Mouse (Mus musculus) large intestine, adult 2 months (tissue): ENCODE results near the gene Prss43. TPM values are rescaled to one million over a fixed set of nuclear protein-coding genes. Genes with fewer than 3 reads are reported as not detected.

ENCODE experiments used
- DNase-seq: peaks from one replicate; pipeline ENCODE4 v3.0.0-alpha.2; 2012; ENCODE audit warnings: low read depth, low spot score
- WGBS: fragments of 180-500 bp; shearing (Covaris S2); methylation state at CpG from one replicate; pipeline ENCODE4 v1.1.7; 2018; 5-methylcytosine and 5-hydroxymethylcytosine counted together
- polyA plus RNA-seq: library from polyadenylated mRNA; depleted of rRNA; stranded (reverse); fragments of >200 nt; gene quantifications from 2 replicates; pipeline ENCODE4 v1.2.3, GENCODE M21; 2012

Prss43 gene
- polyA plus RNA-seq, 1 experiment: not detected

GRCm38 (mm10) chr9:110834961-110835360 lies 8.5 kb downstream of the Prss43 start:
- 46% methylated on average over 10 of the region's 10 CpGs for WGBS
- DNase-seq: no peak

DNA sequence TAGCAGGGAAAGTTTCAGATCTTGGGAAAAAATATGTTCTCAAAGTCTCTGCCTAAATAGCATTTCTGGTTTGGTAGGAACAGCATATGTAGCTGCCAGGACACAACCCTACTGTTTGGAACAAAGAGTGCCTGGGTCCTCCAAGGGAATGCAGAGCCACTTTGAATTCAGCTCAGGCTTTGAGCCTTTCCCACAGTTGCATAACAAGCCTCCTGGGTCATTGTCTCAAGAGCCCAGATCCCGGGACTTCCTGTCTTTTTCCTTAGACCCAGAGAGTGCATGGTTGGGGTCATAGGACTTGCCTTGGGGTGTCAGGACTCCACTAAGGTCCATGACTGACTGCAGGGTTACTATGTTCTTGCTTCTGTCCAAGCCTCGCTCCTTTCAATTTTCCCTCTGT lies 9.6 kb downstream of the Prss43 start:
- WGBS: 63% methylated on average over 2 of the region's 2 CpGs
- no peak for DNase-seq

GRCm38 (mm10) chr9:110840905-110841304 lies 14.4 kb downstream of the Prss43 start:
- WGBS: 79% methylated on average over 6 of the region's 6 CpGs

GRCm38 (mm10) chr9:110841438-110841837 lies 14.9 kb downstream of the Prss43 start:
- DNase-seq: no peak
- 31% methylated on average over 2 of the region's 2 CpGs for WGBS

More at GRCm38 (mm10) chr9:110840905-110841304, 14.4 kb downstream of the Prss43 start:
- DNase-seq: no peak

DNA sequence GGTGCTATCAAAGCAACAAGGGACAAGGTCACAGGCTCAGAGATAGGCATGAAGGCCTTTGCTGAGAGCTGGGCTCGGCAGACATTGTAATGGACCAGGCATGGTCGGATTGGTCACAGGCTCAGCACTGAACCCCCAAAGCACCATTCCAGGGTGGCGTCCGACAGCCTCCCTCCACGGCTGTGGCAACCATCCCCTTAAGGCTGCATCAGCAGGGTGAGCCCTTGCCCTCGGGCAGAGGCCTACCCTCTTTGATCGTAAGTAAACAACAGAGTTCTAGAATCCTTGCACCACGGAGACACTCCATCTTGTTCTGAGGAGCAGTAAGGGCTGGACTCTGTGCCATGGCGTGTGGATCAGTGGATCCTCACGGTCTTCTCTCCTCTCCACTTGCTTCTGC lies 17.7 kb downstream of the Prss43 start, which contains the start of gene Prss46:
Gene Prss46 (plus strand): TSS at position 301 of the 400 bp plus-strand sequence.
- no peak for DNase-seq
- WGBS: 77% methylated on average over 10 of the region's 10 CpGs

- WGBS: 70% methylated on average over 7 of the region's 7 CpGs
- DNase-seq: no peak
These were observed 22.7 kb downstream of the Prss43 start for GRCm38 (mm10) chr9:110849162-110849561.

DNA sequence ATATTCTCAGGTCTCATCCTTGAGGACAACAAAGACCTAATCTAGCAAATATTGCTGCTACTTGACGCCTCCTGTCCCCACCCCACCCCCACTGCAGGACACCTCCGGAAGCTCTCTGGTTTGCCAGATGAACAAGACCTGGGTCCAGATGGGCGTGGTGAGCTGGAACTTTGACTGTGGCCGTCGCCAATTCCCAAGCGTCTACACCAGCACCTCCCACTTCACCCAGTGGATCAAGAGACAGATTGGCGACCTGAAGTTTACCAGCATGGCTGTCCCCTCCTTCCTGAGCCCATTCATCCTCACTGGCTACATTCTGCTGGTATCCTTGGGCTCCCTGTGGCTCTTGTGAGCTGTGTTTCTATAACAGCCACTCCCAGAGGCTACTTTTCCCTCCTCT lies 29.4 kb downstream of the Prss43 start:
- no peak for DNase-seq
- WGBS: 46% methylated on average over 7 of the region's 7 CpGs

- DNase-seq: no peak
- 41% methylated on average over 4 of the region's 4 CpGs for WGBS
These were observed 30.4 kb downstream of the Prss43 start for GRCm38 (mm10) chr9:110856920-110857319.

GRCm38 (mm10) chr9:110857781-110858472 lies 31.4 kb downstream of the Prss43 start, which contains the start of gene Prss50:
Gene Prss50 (plus strand): TSS chr9:110857967.
- DNase-seq: no peak
- 19% methylated on average over 50 of the region's 50 CpGs for WGBS

- 69% methylated on average over 5 of the region's 5 CpGs for WGBS
- no peak for DNase-seq
These were observed 32.0 kb downstream of the Prss43 start for GRCm38 (mm10) chr9:110858523-110858922.

- no peak for DNase-seq
- 90% methylated on average over 5 of the region's 5 CpGs for WGBS
These were observed 32.6 kb downstream of the Prss43 start for GRCm38 (mm10) chr9:110858967-110859596.

DNA sequence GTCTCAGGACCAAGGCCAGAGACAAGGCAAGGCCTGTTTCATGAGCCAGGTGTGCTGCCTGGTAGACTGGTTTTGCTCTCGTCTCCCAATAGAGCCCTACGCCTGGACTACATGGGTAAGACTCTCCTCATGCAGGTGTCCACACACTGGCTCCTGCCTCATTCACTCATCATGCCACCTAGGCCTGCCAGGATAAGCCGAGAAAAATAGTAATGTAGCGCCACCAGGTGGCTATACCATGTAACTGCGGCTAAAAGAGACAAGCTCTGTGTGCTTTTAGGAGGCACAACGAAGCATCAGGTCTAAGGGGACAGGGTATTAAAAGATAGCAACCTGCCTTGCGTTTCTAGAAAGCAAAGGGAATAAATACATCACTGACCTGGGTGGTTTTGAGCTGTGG lies 44.5 kb downstream of the Prss43 start:
- WGBS: 14% methylated on average over 7 of the region's 7 CpGs
- DNase-seq: no peak

DNA sequence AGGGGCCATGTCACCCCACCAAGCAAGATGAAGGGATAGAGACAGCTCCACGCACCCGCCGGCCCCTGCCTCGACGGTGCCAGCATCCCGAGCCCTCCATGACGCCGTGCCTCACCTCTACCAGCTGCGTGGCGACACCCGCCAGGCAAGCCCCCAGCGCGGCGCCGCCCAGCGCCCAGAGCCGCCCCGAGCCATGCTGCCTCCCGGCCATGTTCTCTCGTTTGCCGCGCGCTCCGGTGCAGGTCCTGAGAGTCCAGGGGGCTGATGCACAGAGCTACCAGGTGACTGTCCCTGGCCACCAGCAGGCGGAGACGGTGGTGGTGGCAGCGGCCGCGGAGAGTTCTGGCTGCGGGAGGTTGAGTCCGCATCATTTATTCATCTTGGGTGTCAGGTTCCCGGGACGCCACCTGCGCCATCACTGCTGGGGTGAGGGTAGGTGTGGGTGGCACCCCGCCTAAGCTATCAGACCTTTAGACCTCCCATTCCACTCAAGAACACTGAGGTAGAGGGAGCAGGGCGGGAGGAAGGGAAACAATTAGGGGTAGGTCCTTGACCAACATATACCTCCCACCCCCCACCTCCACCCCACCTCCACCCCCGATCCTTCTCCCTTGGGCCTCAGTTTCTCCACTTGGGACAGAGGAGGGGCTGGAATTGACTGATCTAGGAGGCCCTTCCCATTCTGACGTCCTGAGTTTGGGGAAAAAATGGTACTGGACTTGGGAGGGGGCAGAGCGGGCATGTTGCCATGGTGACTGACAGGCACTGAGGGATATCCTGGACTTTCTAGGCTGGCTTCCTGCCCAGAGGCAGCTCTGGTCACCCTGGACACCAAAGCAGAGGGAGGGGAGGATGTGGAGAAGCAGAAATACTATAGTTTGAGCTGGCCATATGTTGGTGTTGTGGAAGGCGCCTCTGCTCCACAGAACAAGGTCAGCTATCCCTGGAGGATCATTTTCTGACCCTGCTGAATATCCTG lies 47.5 kb downstream of the Prss43 start:
- 27% methylated on average over 40 of the region's 40 CpGs for WGBS
- no peak for DNase-seq

GRCm38 (mm10) chr9:110874660-110875191 lies 48.2 kb downstream of the Prss43 start:
- WGBS: 59% methylated on average over 3 of the region's 3 CpGs
- no peak for DNase-seq

GRCm38 (mm10) chr9:110875288-110875695 lies 48.8 kb downstream of the Prss43 start:
- WGBS: 10% methylated on average over 5 of the region's 6 CpGs
- DNase-seq: no peak

- DNase-seq: no peak
- WGBS: 47% methylated on average over 1 of the region's 1 CpGs
These were observed 50.9 kb downstream of the Prss43 start for GRCm38 (mm10) chr9:110877353-110877752.

- no peak for DNase-seq
- 63% methylated on average over 5 of the region's 5 CpGs for WGBS
These were observed 51.4 kb downstream of the Prss43 start for GRCm38 (mm10) chr9:110877888-110878287.

GRCm38 (mm10) chr9:110879191-110879920 lies 52.9 kb downstream of the Prss43 start, which contains the start of gene Als2cl:
Gene Als2cl (plus strand): TSS chr9:110879870.
- no peak for DNase-seq
- WGBS: 15% methylated on average over 12 of the region's 12 CpGs

- no peak for DNase-seq
These were observed 53.6 kb downstream of the Prss43 start, which contains the start of gene Tmie for GRCm38 (mm10) chr9:110879998-110880561. Gene Tmie (minus strand): TSS chr9:110880113.

More at GRCm38 (mm10) chr9:110879998-110880561, 53.6 kb downstream of the Prss43 start, which contains the start of gene Tmie:
- WGBS: under 1% methylated on average over 57 of the region's 57 CpGs
